Mouse (Mus musculus) cerebellum, postnatal 14 days (tissue): ENCODE results near the gene Prpmp5.
"Not testable (repeated sequence)": the region's sequence is repeated elsewhere in the genome, so short reads cannot be mapped to it uniquely, and the experiment has no call there.

ENCODE experiments used
- DNase-seq, 2 experiments: peaks; one replicate each; pipeline ENCODE4 v3.0.0; 2021; ENCODE audit warnings: mixed read lengths in 2 of 2

Prpmp5 gene

GRCm38 (mm10) chr6:132314657-132315056, at the start of gene Prpmp5:
Gene Prpmp5, minus strand, starts transcription at chr6:132314757.
- not testable (repeated sequence) for DNase-seq

DNA sequence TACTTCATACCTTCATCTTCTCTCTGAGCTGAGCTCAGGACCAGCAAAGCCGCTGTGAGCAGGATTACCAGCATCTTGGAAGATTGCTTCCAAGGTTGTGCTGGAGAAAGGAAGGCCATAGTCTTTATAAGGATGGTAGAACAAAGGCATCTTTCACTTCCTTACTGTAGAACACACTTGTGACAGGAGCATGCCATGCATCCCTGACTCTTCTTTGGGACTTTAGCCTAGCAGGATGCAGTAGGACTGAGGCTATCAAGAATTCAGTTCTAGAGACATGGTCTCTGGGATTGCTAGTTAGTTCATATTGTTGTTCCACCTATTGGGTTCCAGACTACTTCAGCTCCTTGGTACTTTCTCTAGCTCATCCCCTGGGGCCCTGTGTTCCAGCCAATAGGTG, 49.5 kb upstream of the Prpmp5 start, which contains the start of gene Gm8882:
TSS of gene Gm8882 (minus strand) at position 101 of the 400 bp plus-strand sequence.
- not testable (repeated sequence) for DNase-seq
